Mouse (Mus musculus): ENCODE measurements around the gene Kazn.

DNA sequence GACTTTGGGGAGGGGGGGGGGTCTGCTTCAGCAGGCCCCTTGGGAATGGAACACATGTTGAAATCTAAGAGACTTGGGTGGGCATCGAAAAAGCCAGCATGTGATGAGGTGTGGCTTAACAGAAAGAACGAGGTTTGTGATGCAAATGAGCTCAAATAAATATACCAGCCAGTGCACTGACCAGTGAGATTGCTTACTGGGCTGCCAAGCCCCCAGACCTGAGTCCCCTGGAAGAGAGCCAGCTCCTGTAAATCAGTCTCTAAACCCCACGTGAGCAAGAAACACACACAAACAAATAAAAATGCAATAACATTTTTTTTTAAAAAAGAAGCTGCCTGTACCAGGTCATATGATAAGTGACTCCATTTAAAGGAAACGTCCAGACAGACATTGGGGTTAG is 172.6 kb downstream of the Kazn start:
- no peak for TF ChIP-seq CTCF (IDR thresholded peaks at IDR 0.05; ENCODE audit: insufficient read depth, low read length)
- no peak for TF ChIP-seq POLR2A (IDR thresholded peaks at IDR 0.05; ENCODE audit: borderline replicate concordance, extremely low read depth, low read depth, low read length)
